Mouse (Mus musculus) embryonic facial prominence, embryonic 12.5 days (tissue): Measurements from ENCODE around the gene Rps6ka4. TPM values are rescaled to one million over a fixed set of nuclear protein-coding genes. Genes with fewer than 3 reads are reported as not detected.

Source experiments
- ATAC-seq: fragments of 200-750 bp; cut with Nextera tagmentation; 2 replicates; pipeline ENCODE4 v1.8.0; 2017; ENCODE audit not compliant: insufficient number of reproducible peaks, insufficient read depth, low FRiP score, low TSS enrichment
- H3K27ac ChIP-seq: fragments of 300-500 bp; sonication (generic); 2 replicates; pipeline ENCODE4 v1.5.1; 2016; ENCODE audit warnings: mild to moderate bottlenecking
- H3K27me3 ChIP-seq: fragments of 300-500 bp; sonication (generic); 2 replicates; pipeline ENCODE4 v1.6.1; 2016; ENCODE audit warnings: mild to moderate bottlenecking, moderate library complexity
- H3K36me3 ChIP-seq: fragments of 300-500 bp; sonication (generic); 2 replicates; pipeline ENCODE4 v1.6.1; 2016; ENCODE audit warnings: mild to moderate bottlenecking
- H3K4me1 ChIP-seq: fragments of 300-500 bp; sonication (generic); 2 replicates; pipeline ENCODE4 v1.6.1; 2016
- H3K4me2 ChIP-seq: fragments of 300-500 bp; sonication (generic); replicated peaks from 2 replicates; pipeline ENCODE4 v1.6.1; 2016; ENCODE audit warnings: mild to moderate bottlenecking, moderate library complexity
- H3K4me3 ChIP-seq: fragments of 300-500 bp; sonication (generic); 2 replicates; pipeline ENCODE4 v1.5.1; 2016; ENCODE audit warnings: mild to moderate bottlenecking
- H3K9ac ChIP-seq: fragments of 300-500 bp; sonication (generic); 2 replicates; pipeline ENCODE4 v1.6.1; 2016; ENCODE audit warnings: mild to moderate bottlenecking, moderate library complexity
- H3K9me3 ChIP-seq: fragments of 300-500 bp; sonication (generic); 2 replicates; pipeline ENCODE4 v1.6.1; 2016; ENCODE audit warnings: mild to moderate bottlenecking, moderate library complexity
- WGBS: fragments of 180-500 bp; shearing (Covaris S2); methylation state at CpG from one replicate; pipeline ENCODE4 v1.1.7; 2016; 5-methylcytosine and 5-hydroxymethylcytosine counted together
- polyA plus RNA-seq: library from polyadenylated mRNA; unstranded; fragments of >200 nt; fragmentation: Nextera tagmentation; extraction: Ambion mirVana; gene quantifications from 2 replicates; pipeline ENCODE4 v1.2.1, GENCODE M21; 2016

Gene Rps6ka4
- 17.8 and 19.5 TPM in 2 replicates for polyA plus RNA-seq

DNA sequence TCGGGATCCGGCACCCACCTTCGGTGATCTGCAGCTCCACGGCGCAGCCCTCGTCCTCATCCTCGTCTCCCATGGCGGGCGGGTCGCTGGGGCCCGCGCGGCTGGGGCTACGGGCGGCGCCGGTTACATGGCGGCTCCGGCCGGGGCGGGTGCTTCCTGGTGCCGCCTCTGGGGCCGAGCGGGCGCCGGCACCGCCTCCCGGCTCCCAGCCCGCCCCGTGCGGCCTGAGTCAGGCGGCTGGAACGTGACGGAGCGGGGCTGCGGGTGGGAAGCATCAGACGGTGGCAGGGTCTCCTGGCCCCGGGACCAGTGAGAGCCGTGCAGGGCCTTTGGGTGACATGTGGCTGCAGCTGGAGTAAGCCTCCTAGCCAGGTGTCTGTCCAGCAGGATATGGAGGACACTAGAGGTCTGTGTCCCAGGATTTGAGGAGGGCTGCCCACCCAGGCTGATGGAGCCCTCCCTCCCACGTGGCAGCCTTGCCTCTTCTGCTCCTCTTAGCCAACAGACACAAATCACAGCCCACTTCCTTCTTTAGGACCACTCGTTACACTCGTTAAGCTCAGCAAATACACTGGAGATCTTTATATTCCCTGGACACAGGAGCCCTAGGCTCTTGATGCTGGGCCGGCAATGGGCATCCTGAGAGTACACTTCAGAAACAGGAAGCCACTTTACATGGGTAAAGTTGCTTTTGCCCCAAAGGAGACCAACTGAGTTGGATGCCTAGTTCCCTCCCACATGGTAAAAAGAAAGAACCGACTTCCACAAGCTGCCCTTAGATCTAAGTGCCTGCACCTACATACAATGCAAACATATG, at the start of gene Rps6ka4:
TSS of gene Rps6ka4 (minus strand) at position 162 of the 817 bp plus-strand sequence.
- no peak within 1 kb of the TSS for H3K27ac ChIP-seq
- H3K9me3 ChIP-seq = no peaks in the 10 kb centered on the region
- peaks cover 14% of the 10 kb centered on the region for H3K4me1 ChIP-seq
- no peaks in the 10 kb centered on the region for H3K36me3 ChIP-seq
- WGBS = 2% methylated on average over 43 of the region's 44 CpGs
- H3K4me2 ChIP-seq = peak within 1 kb of the TSS; percentile 89
- peak within 1 kb of the TSS; percentile 71 for H3K4me3 ChIP-seq
- peak within 1 kb of the TSS; percentile 63 for H3K9ac ChIP-seq
- peak; percentile 62; the same call in 1 of the 2 replicates for ATAC-seq
- H3K27me3 ChIP-seq = peaks cover 49% of the 10 kb centered on the region

DNA sequence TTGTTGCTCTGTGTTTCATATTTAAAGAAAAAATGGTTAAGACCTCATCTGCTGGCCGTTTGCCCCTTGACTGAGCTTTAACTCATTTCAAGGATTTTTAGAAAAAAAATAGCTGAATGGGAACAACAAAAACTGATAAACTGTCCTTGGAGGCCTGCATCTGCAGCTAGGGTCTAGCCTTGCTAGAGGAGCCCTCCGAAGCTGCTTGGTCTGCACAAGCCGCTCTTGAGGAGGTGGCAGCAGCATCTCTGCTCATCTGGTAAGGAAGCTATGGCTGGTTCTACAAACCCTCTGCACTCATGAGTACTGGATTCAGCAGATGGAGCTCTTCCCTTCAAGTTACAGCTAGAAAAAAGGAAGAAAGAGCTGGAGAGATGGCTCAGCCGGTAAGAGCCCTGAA, 37.5 kb upstream of the Rps6ka4 start:
- no peak overlapping the region for H3K4me3 ChIP-seq
- no peak overlapping the region for H3K4me2 ChIP-seq
- H3K27me3 ChIP-seq = no peaks in the 10 kb centered on the region
- H3K4me1 ChIP-seq = no peaks in the 10 kb centered on the region
- ATAC-seq = no peak
- H3K9me3 ChIP-seq = peaks cover 4% of the 10 kb centered on the region; the same call in 1 of the 2 replicates
- no peak overlapping the region for H3K9ac ChIP-seq
- no peaks in the 10 kb centered on the region for H3K36me3 ChIP-seq
- H3K27ac ChIP-seq = no peak overlapping the region
- WGBS = 88% methylated on average over 4 of the region's 4 CpGs

DNA sequence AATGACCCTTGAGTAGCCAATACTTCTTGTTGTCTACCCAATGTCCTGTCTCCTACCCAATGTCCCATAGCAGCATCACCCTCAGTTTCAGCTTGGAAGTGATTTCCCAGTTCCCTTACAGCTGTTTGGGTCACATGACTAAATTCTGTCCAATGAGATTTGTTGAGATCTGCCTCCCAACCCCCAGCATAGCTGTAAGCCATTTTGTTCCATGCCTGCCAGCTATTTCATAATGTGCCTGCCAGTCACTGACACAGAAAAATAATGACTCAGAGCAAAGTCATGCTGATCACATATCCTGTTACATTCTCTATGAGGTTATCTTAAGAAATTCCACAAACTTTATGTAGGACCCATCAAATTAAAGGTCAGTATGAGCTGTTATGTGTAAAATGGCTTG, 36.4 kb upstream of the Rps6ka4 start:
- no peak overlapping the region for H3K4me2 ChIP-seq
- no peaks in the 10 kb centered on the region for H3K36me3 ChIP-seq
- no peak overlapping the region for H3K9ac ChIP-seq
- no peaks in the 10 kb centered on the region for H3K27me3 ChIP-seq
- H3K4me1 ChIP-seq = no peaks in the 10 kb centered on the region
- peaks cover 4% of the 10 kb centered on the region; the same call in 1 of the 2 replicates for H3K9me3 ChIP-seq
- no peak for ATAC-seq
- no peak overlapping the region for H3K4me3 ChIP-seq
- no peak overlapping the region for H3K27ac ChIP-seq

- Histone ChIP-seq H3K27me3 (no peaks in the 10 kb centered on the region), H3K27ac (no peak overlapping the region), H3K9ac (no peak overlapping the region), H3K4me1 (no peaks in the 10 kb centered on the region), H3K4me2 (no peak overlapping the region), H3K36me3 (no peaks in the 10 kb centered on the region), H3K4me3 (no peak overlapping the region), H3K9me3 (peaks cover 3% of the 10 kb centered on the region; the same call in 1 of the 2 replicates)
- ATAC-seq = no peak
- 83% methylated on average over 6 of the region's 6 CpGs for WGBS
Measured at GRCm38 (mm10) chr19:6875834-6876233, 35.4 kb upstream of the Rps6ka4 start.

- H3K9ac ChIP-seq = no peak overlapping the region
- ATAC-seq = no peak
- H3K9me3 ChIP-seq = no peaks in the 10 kb centered on the region
- WGBS = 83% methylated on average over 1 of the region's 1 CpGs
- H3K4me3 ChIP-seq = no peak overlapping the region
- no peaks in the 10 kb centered on the region for H3K36me3 ChIP-seq
- no peaks in the 10 kb centered on the region for H3K4me1 ChIP-seq
- H3K27me3 ChIP-seq = no peaks in the 10 kb centered on the region
- H3K27ac ChIP-seq = no peak overlapping the region
- H3K4me2 ChIP-seq = no peak overlapping the region
Measured at GRCm38 (mm10) chr19:6874257-6874656, 33.8 kb upstream of the Rps6ka4 start.

GRCm38 (mm10) chr19:6872701-6873100, 32.3 kb upstream of the Rps6ka4 start:
- no peaks in the 10 kb centered on the region for H3K27me3 ChIP-seq
- no peak for ATAC-seq
- WGBS = 70% methylated on average over 3 of the region's 3 CpGs
- H3K27ac ChIP-seq = no peak overlapping the region
- no peaks in the 10 kb centered on the region for H3K36me3 ChIP-seq
- H3K9ac ChIP-seq = no peak overlapping the region
- no peak overlapping the region for H3K4me2 ChIP-seq
- H3K4me1 ChIP-seq = no peaks in the 10 kb centered on the region
- no peaks in the 10 kb centered on the region for H3K9me3 ChIP-seq
- no peak overlapping the region for H3K4me3 ChIP-seq

GRCm38 (mm10) chr19:6871574-6872271, 31.3 kb upstream of the Rps6ka4 start:
- WGBS = 63% methylated on average over 5 of the region's 5 CpGs
- no peaks in the 10 kb centered on the region for H3K36me3 ChIP-seq
- H3K4me1 ChIP-seq = no peaks in the 10 kb centered on the region
- H3K27me3 ChIP-seq = no peaks in the 10 kb centered on the region
- no peak overlapping the region for H3K9ac ChIP-seq
- no peak overlapping the region for H3K4me2 ChIP-seq
- no peak overlapping the region for H3K27ac ChIP-seq
- ATAC-seq = no peak
- no peak overlapping the region for H3K4me3 ChIP-seq
- H3K9me3 ChIP-seq = no peaks in the 10 kb centered on the region

- ATAC-seq = no peak
- no peaks in the 10 kb centered on the region for H3K4me1 ChIP-seq
- no peaks in the 10 kb centered on the region for H3K36me3 ChIP-seq
- H3K27me3 ChIP-seq = no peaks in the 10 kb centered on the region
- no peaks in the 10 kb centered on the region for H3K9me3 ChIP-seq
- H3K27ac ChIP-seq = no peak overlapping the region
- H3K4me2 ChIP-seq = peak overlapping the region; percentile 22; the same call in 1 of the 2 replicates
- H3K9ac ChIP-seq = no peak overlapping the region
- no peak overlapping the region for H3K4me3 ChIP-seq
- 4% methylated on average over 5 of the region's 5 CpGs for WGBS
Measured at GRCm38 (mm10) chr19:6869355-6869754, 28.9 kb upstream of the Rps6ka4 start.

DNA sequence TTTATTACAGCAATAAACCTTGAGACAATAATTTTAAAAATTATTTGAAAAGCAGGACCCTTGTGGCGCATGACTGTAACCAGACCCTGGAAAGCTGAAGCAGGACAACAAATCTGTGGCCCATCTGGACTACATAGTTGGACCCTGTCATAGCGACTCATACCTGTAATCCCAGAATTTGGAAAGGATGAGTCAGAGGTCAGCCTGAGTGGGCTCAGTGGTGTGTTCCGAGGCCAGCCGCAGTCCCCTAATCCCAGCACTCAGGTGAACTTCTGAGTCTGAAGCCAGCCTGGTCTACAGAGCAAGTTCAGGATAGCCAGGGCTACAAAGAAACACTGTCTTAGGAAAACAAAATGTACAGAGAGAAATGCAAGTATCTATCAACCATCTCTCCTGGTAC, 21.0 kb upstream of the Rps6ka4 start:
- no peaks in the 10 kb centered on the region for H3K9me3 ChIP-seq
- 85% methylated on average over 4 of the region's 4 CpGs for WGBS
- H3K9ac ChIP-seq = no peak overlapping the region
- no peak overlapping the region for H3K27ac ChIP-seq
- H3K27me3 ChIP-seq = no peaks in the 10 kb centered on the region
- no peaks in the 10 kb centered on the region for H3K4me1 ChIP-seq
- ATAC-seq = no peak
- H3K4me2 ChIP-seq = no peak overlapping the region
- H3K36me3 ChIP-seq = no peaks in the 10 kb centered on the region
- H3K4me3 ChIP-seq = no peak overlapping the region

GRCm38 (mm10) chr19:6860706-6861105, 20.3 kb upstream of the Rps6ka4 start:
- 76% methylated on average over 6 of the region's 6 CpGs for WGBS
- Histone ChIP-seq H3K27ac (no peak overlapping the region), H3K4me1 (peaks cover under 1% of the 10 kb centered on the region; the same call in 1 of the 2 replicates), H3K4me3 (no peak overlapping the region), H3K4me2 (no peak overlapping the region), H3K9me3 (no peaks in the 10 kb centered on the region), H3K27me3 (peaks cover 4% of the 10 kb centered on the region), H3K36me3 (no peaks in the 10 kb centered on the region), H3K9ac (no peak overlapping the region)
- no peak for ATAC-seq

DNA sequence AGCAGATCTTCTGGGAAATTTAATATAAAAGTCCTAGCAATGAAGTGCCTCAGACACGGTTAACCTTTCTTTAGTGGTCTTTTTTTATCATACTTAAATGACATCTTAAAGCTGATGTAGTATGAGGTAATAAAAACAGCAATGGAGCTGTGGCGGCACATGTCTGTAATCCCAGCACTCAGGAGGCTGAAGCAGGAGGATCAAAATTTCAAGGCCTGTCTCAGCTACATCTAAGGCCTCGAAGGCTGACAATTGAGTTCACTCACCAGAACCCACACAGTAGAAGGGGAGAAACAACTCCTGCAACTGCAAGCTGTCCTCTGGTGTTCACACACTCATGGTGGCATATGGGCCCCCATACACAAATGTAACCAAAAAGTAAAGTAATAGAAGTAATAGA, 19.5 kb upstream of the Rps6ka4 start:
- H3K27ac ChIP-seq = no peak overlapping the region
- H3K4me3 ChIP-seq = no peak overlapping the region
- no peak overlapping the region for H3K9ac ChIP-seq
- H3K4me1 ChIP-seq = peaks cover 6% of the 10 kb centered on the region; the same call in 1 of the 2 replicates
- H3K27me3 ChIP-seq = peaks cover 6% of the 10 kb centered on the region
- H3K4me2 ChIP-seq = no peak overlapping the region
- no peaks in the 10 kb centered on the region for H3K36me3 ChIP-seq
- no peaks in the 10 kb centered on the region for H3K9me3 ChIP-seq
- 84% methylated on average over 3 of the region's 3 CpGs for WGBS
- ATAC-seq = no peak
